Mouse (Mus musculus): ENCODE data around the gene Gm9745. TPM values are rescaled to one million over a fixed set of nuclear protein-coding genes. Genes with fewer than 3 reads are reported as not detected.

The Gm9745 gene
- not detected for polyA plus RNA-seq (2017; shearing (Covaris generic))

GRCm38 (mm10) chr13:8948131-8948530 is at the start of gene Gm9745:
TSS of gene Gm9745 (minus strand) at chr13:8948231.

GRCm38 (mm10) chr13:8995990-8996786 is 48.2 kb upstream of the Gm9745 start, which contains the start of gene Gtpbp4:
TSS of gene Gtpbp4 (minus strand) at chr13:8996083.

GRCm38 (mm10) chr13:8952563-8952962 is 4.5 kb upstream of the Gm9745 start, which contains the start of gene Idi2:
TSS of gene Idi2 (plus strand) at chr13:8952863.

Other genes with a start within 250 kb of the Gm9745 start
- gene Wdr37, start 76.3 kb downstream of the Gm9745 start, polyA plus RNA-seq (2017; shearing (Covaris generic)), result 40.6 TPM
- gene Idi1, start 62.7 kb downstream of the Gm9745 start, polyA plus RNA-seq (2017; shearing (Covaris generic)), result 36.7 TPM
- not detected for gene Idi2, start 4.6 kb upstream of the Gm9745 start, polyA plus RNA-seq (2017; shearing (Covaris generic))
- gene Gtpbp4, start 47.9 kb upstream of the Gm9745 start, polyA plus RNA-seq (2017; shearing (Covaris generic)), result 114 TPM
- gene Larp4b, start 145.7 kb upstream of the Gm9745 start, polyA plus RNA-seq (2017; shearing (Covaris generic)), result 14.4 TPM

All from CD4-positive, CD25-positive, alpha-beta regulatory T cell, adult 9 weeks (primary cell).